Mouse (Mus musculus) layer of hippocampus, adult 11-12 months (tissue): ENCODE data around the gene Polr1d.

ENCODE experiments used
- DNase-seq: peaks from one replicate; pipeline ENCODE4 v3.0.0; 2022; ENCODE audit warnings: low spot score

Gene Polr1d

GRCm38 (mm10) chr5:147055572-147056245, 21.1 kb upstream of the Polr1d start:
- no peak for DNase-seq

GRCm38 (mm10) chr5:147056712-147057290, 20.0 kb upstream of the Polr1d start:
- no peak for DNase-seq

- DNase-seq, result no peak
Observed at GRCm38 (mm10) chr5:147057626-147058414, 19.0 kb upstream of the Polr1d start.

GRCm38 (mm10) chr5:147058661-147059060, 18.2 kb upstream of the Polr1d start:
- no peak for DNase-seq

GRCm38 (mm10) chr5:147059319-147059718, 17.5 kb upstream of the Polr1d start:
- no peak for DNase-seq

- DNase-seq, result no peak
Observed at GRCm38 (mm10) chr5:147060024-147060423, 16.8 kb upstream of the Polr1d start.

DNA sequence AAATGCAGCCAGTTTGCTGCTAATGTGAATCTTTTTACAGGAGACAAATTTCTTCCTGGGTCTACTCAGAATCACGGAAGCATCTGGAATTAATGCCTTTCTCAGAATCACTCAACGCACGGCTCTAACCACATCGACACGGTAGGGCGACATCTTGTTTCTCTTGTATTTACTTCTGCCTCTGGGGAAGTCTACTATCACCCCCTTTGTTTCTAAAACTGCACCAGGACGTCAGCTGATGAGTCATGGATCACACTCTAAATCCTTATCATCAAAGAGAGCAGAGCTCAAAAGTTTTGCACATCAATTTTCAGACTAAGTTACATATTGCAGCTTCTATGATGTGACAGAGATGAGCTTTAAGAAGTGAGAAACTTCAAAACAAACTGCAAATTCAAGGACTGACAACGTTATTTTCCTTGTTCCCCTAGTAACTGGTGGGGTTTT, 13.6 kb upstream of the Polr1d start:
- no peak for DNase-seq

- no peak for DNase-seq
Observed at GRCm38 (mm10) chr5:147066129-147066528, 10.7 kb upstream of the Polr1d start.

GRCm38 (mm10) chr5:147066965-147067364, 9.9 kb upstream of the Polr1d start:
- DNase-seq, result no peak

DNA sequence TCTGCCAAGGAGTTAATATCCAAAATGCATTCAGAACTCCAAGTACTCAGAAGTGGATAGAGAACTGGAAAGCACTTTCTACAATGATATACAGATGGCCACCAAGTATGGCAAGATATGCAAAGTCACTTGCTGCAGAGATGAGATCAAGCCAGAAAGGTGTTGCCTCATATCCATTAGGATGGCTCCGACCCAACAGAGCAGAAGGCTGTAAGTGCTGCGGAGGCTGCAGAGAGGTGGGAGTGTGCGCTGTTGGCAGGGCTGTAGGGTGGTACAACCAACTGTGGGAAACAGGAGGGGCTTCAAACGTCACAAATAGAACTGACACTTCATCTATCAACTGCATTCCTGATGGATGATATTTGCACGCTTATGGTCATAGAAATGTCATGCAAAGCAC, 8.0 kb upstream of the Polr1d start:
- DNase-seq, result peak; percentile 79

- no peak for DNase-seq
Observed at GRCm38 (mm10) chr5:147070791-147071516, 5.9 kb upstream of the Polr1d start.

GRCm38 (mm10) chr5:147071886-147072285, 5.0 kb upstream of the Polr1d start:
- DNase-seq, result no peak

GRCm38 (mm10) chr5:147073805-147074204, 3.0 kb upstream of the Polr1d start:
- no peak for DNase-seq

DNA sequence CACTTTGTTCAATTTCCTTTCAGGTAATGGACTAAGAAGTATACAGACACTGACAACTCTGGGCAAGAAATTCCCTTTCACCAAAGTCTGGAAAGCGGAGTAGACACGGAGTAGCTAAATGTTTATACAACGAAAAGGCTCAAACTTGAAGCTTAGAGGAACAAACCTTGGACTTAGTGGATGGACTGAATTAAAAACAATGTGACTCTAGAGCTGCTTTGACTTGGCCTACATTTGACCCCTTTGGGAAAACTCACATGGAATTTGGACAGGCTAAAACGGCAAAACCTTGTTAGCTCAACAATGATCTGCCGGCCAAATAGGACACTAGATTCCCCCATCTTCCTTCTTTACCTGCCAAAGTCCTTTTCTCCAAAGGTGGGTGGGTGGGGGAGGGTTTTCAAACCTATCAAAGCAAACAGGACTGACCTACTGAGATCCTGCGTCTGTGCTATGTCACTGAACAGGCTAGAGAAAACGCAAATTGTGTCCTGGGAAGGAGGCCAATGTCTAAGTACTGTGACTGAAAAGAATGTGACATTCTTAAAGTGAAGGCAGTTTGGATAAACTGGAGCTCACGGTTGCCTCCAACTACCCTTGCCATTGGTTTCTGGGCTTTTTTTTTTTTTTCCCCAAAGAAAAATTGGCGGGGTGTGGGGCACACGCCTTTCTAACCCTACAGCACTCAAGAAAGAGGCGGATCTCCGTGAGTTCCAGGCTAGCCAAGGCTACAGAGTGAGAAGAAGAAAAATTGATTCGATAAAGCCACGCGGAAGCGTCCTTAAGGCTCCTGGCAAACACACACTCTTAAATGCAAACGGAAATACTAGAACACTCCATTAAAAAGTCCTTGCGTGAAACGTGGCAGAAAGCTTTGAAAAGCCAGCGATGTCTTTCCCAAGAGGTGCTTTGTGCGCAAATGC, 1.5 kb upstream of the Polr1d start:
- no peak for DNase-seq

DNA sequence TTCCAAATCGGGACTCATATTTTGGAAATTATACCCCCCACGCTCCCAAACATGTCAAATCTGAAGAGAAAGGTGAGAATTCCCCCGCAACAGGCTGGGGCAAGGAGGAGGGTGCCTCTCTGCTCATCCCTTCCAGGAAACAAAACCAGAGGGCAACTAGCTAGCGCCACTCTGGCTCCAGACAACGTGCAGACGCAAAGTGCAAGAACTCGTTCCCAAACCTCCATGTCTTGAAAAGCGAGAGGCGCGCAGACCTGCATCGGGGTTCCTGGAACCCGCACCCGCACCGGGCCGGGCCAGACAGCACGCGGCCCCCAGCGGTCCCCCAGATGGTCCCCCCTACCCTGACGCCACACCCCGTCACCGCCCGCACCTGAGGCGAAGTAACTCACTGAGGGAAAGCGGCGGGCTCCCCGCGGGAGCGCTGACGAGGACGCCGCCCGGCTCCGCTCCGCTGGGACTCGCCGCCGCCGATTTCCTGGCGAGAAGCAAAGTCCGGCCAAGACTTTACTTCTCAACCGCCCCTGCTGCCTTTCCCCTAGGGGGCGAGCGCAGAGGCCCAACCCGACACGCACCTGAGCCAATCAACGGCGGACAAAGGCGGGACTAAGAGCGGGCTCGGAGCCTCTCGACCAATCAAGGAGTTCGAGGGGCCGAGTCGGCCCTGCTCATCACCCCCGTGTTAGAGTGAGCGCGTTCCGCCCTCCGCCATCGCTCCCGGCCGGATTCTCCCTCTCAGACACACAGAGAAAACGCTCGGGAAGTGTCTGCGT, 638 bp upstream of the Polr1d start, which contains the start of gene Lnx2:
Gene Lnx2, minus strand, starts transcription at position 561 of the 773 bp plus-strand sequence.
- DNase-seq, result peak; percentile 98

DNA sequence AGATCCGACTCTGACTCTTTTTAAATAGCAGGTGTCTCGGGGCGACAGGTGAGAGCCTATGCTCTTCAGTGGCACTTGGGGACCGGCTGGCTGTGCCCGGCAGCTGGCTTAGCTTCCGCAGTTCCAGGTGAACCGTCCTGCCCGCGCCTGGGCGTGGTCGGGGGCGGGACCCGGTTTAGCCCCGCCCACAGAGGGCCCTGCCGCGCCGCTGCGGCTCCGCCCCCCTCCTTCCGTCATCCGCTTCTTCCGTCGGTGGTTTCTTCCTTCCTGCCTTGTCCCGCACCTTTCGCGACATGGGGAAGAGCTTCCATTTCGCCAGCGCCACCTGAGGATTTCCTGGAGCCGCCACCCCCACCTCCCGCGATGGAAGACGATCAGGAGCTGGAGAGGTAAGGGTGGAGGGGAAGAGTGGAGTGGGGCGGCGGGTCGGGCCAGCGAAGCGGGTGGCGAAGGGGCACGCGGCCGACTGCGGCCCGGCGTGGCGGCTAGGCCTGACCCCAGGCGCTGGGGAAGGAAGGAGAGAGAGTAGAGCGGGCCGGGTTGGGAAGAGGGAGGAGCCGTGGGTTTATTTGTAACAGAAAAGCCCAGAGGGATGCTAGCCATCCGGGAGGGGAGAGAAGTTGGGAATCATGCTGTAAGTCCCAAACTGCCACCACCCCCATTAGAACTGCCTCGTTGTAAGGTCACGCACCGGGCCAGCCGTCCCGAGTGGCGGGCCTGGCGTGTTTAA, 620 bp downstream of the Polr1d start:
- peak; percentile 92 for DNase-seq

DNA sequence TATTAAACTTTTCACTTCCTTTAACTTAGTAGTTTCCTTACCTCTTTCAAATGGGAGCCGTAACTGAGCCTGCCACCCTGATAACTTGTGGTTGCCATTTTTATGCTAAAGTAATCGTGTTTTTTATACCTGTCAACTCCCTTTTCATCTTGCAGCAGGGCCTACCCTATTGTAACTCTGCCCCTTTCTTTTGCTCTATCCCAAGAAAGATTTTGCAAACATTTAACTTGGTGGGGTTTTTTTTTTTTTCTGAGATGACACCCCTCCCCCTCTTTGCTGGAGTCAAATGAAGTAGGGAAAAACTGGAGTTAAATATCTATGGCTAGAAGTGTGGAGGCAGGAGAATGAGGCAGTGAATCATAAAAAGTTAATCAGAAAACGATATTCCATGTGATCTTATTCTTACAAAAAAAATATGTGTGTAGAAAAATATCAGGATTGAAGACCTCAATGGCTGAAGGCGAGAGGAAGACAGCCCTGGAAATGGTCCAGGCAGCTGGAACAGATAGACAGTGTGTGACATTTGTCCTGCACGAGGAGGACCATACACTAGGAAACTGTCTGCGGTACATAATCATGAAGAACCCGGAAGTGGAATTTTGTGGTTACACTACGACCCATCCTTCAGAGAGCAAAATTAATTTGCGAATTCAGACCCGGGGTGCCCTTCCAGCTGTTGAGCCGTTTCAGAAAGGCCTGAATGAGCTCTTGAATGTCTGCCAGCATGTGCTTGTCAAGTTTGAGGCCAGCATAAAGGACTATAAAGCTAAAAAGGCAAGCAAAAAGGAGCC, 1.5 kb downstream of the Polr1d start:
- no peak for DNase-seq

GRCm38 (mm10) chr5:147085201-147085894, 8.5 kb downstream of the Polr1d start:
- peak; percentile 64 for DNase-seq
